Mouse (Mus musculus): Measurements from ENCODE around the gene Ntsr2. TPM values are rescaled to one million over a fixed set of nuclear protein-coding genes. Genes with fewer than 3 reads are reported as not detected.
A peak's percentile ranks its signal among the peaks of the same experiment; 100 is the strongest.

Ntsr2 gene
- polyA plus RNA-seq (2015; fragmentation: Nextera tagmentation; extraction: Ambion mirVana): 1.6 and 2.2 TPM in 2 replicates

DNA sequence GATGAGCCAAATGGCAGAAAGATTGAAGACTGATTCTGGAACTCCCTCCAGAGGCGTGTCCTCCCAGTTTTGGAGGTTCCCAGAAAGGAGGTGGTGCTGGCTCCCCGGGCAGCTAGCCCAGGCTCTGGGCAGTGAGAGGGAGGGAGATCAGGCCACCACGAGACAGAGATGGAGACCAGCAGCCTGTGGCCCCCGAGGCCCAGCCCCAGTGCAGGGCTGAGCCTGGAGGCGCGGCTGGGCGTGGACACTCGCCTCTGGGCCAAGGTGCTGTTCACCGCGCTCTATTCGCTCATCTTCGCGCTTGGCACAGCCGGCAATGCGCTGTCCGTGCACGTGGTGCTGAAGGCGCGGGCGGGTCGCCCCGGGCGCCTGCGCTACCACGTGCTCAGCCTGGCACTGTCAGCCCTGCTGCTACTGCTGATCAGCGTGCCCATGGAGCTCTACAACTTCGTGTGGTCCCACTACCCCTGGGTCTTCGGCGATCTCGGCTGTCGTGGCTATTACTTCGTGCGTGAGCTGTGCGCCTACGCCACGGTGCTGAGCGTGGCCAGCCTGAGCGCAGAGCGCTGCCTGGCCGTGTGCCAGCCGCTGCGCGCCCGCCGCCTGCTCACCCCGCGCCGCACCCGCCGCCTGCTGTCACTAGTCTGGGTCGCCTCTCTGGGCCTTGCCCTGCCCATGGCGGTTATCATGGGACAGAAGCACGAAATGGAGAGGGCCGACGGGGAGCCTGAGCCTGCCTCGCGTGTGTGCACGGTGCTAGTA is at the start of gene Ntsr2:
Gene Ntsr2, plus strand, starts transcription at position 51 of the 762 bp plus-strand sequence.
- Histone ChIP-seq H3K4me1 (peaks cover 8% of the 10 kb centered on the region), H3K4me3 (peak within 1 kb of the TSS; percentile 36), H3K9ac (peak within 1 kb of the TSS; percentile 25; the same call in 1 of the 2 replicates), H3K27ac (no peak within 1 kb of the TSS), H3K9me3 (no peaks in the 10 kb centered on the region), H3K27me3 (replicated peaks) (peaks cover 36% of the 10 kb centered on the region), H3K4me2 (peak within 1 kb of the TSS; percentile 86), H3K36me3 (replicated peaks) (no peaks in the 10 kb centered on the region)
- peak; percentile 91 for ATAC-seq (replicated peaks)
- 7% methylated on average over 58 of the region's 58 CpGs for WGBS

DNA sequence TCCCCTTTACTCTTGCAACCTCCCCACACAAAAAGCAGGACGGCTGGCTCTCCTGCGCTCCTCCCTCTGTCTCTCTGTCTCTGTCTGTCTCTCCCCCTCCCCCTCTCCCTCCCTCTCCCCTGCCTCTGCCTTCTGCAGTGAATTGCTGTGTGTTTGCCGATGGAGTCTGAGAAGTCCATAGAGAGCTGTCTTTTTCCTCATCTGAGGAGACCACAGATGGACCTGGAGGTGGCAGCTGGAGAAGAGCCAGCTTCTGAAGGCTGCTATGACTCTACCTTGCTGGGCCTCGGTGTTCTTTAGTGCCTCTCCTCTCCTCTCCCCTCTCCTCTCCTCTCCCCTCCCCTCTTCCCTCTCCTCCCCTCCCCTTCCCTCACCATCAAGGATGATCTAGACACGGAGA is 47.6 kb upstream of the Ntsr2 start:
- Histone ChIP-seq H3K4me3 (no peak overlapping the region), H3K27ac (no peak overlapping the region), H3K4me2 (no peak overlapping the region), H3K27me3 (replicated peaks) (no peaks in the 10 kb centered on the region), H3K9ac (no peak overlapping the region), H3K36me3 (replicated peaks) (no peaks in the 10 kb centered on the region), H3K4me1 (no peaks in the 10 kb centered on the region), H3K9me3 (no peaks in the 10 kb centered on the region)
- WGBS: 78% methylated on average over 5 of the region's 5 CpGs
- ATAC-seq (replicated peaks): no peak

DNA sequence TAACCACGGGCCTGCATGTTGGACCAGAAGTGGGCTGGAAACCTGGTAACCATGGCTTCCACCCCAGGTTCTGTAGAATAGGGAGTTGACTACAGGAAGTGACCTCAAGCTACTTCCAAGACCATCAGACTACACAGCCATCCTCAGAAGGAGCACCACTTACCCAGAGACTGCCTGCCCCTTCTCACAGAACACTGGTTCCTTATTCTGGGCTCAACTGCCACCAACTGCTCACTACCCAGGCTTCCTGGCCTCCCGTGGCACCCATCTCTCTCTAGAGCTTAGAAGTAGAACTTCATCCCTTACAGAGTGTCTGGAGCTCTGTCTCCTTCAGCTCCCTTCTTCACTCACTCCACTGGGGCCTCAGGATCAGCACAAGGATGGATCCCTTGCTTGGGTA is 42.2 kb upstream of the Ntsr2 start, which contains the start of gene Lpin1:
Gene Lpin1, minus strand, starts transcription at position 31 of the 400 bp plus-strand sequence.
- WGBS: 93% methylated on average over 2 of the region's 2 CpGs
- H3K9me3 ChIP-seq: no peaks in the 10 kb centered on the region
- H3K9ac ChIP-seq: no peak within 1 kb of the TSS
- H3K27me3 ChIP-seq (replicated peaks): no peaks in the 10 kb centered on the region
- no peaks in the 10 kb centered on the region for H3K36me3 ChIP-seq (replicated peaks)
- H3K4me3 ChIP-seq: no peak within 1 kb of the TSS
- H3K27ac ChIP-seq: no peak within 1 kb of the TSS
- no peaks in the 10 kb centered on the region for H3K4me1 ChIP-seq
- H3K4me2 ChIP-seq: no peak within 1 kb of the TSS
- no peak for ATAC-seq (replicated peaks)

DNA sequence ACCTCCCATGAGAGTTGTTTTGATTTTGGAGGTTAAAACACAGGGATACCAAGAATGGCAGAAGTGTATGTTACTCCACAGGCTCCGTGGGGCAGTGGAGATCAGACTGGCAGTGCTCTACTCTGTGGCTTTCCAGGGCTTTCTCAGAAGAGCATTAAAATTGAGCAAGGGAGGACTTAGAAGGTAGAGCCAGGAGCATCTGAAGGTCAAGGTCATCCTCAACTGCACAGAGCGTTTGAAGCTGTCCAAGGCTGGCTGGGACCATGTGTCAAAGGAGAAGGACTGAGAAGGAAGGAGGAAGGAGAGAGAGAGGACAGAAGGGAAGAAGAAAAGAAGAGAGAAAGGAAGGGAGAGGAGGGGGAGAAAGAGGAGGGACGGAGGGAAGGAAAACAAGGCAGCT is 38.6 kb upstream of the Ntsr2 start:
- Histone ChIP-seq H3K9me3 (no peaks in the 10 kb centered on the region), H3K4me2 (no peak overlapping the region), H3K36me3 (replicated peaks) (no peaks in the 10 kb centered on the region), H3K9ac (no peak overlapping the region), H3K4me3 (no peak overlapping the region), H3K4me1 (peaks cover 6% of the 10 kb centered on the region; the same call in 1 of the 2 replicates), H3K27ac (no peak overlapping the region), H3K27me3 (replicated peaks) (no peaks in the 10 kb centered on the region)
- 75% methylated on average over 3 of the region's 3 CpGs for whole genome bisulfite sequencing
- ATAC-seq (replicated peaks): no peak

DNA sequence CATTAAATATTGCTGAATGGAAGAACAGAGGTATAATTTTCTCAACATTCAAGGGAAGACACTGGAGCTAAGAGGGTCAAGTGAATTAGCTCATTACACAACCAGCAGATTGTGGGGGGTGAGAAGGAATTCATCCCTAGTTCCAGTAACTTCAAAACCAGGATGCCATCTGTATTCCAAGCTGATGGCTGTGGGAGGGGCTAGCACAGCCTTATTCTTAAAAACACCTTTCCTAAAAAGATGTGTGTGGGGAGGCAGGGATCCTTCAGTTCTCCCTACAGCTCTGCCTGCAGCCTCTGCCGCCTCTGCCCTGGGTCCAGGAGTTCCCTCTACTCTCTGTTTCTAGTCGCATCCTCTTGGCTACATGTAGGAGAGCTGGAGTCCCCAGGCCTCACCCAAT is 37.4 kb upstream of the Ntsr2 start:
- no peak overlapping the region for H3K27ac ChIP-seq
- no peaks in the 10 kb centered on the region for H3K9me3 ChIP-seq
- no peak overlapping the region for H3K4me2 ChIP-seq

DNA sequence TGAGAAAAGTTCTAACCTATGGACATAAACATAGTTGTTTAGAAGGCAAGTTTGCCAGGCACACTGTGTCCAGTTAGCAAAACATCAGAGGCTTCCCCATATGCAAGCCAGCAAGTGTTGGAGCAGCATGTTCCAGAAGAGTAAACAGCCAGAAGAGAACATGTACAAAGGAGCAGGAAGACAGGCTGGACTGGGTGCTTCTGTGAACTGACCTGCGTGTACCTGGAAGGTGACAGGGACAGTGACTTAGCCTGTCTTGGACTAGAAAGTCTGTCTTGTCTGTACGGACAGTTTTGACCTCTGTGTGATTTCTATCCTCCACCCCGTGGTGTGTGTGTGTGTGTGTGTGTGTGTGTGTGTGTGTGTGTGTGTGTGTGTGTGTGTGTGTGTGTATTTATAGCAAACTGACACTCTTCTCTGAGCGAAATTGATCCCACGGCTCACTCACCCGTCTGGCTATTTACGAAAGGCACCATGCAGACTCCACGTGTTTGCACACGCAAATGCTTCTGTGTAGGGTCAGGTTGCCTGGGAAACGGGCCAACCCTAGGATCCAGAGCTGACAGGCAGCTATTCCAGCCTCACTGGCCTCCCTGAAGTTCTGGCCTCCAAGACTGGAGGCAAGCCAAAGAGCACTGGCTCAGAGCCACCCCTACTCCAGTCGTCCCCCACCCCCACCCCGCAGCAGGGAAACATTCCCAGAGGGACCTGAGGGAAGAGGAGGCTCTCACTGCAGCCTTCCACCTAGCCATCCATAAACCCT is 34.5 kb upstream of the Ntsr2 start:
- no peaks in the 10 kb centered on the region for H3K9me3 ChIP-seq
- no peak overlapping the region for H3K4me2 ChIP-seq
- H3K9ac ChIP-seq: no peak overlapping the region
- peak; percentile 88 for ATAC-seq (replicated peaks)
- no peak overlapping the region for H3K4me3 ChIP-seq
- no peaks in the 10 kb centered on the region for H3K27me3 ChIP-seq (replicated peaks)
- WGBS: 10% methylated on average over 12 of the region's 12 CpGs
- no peak overlapping the region for H3K27ac ChIP-seq
- peaks cover 6% of the 10 kb centered on the region; the same call in 1 of the 2 replicates for H3K4me1 ChIP-seq
- no peaks in the 10 kb centered on the region for H3K36me3 ChIP-seq (replicated peaks)

More for the DNA sequence above, 37.4 kb upstream of the Ntsr2 start:
- no peak for ATAC-seq (replicated peaks)
- Histone ChIP-seq H3K4me1 (peaks cover 6% of the 10 kb centered on the region; the same call in 1 of the 2 replicates), H3K4me3 (no peak overlapping the region), H3K36me3 (replicated peaks) (no peaks in the 10 kb centered on the region), H3K9ac (no peak overlapping the region), H3K27me3 (replicated peaks) (no peaks in the 10 kb centered on the region)
- WGBS: 84% methylated on average over 2 of the region's 2 CpGs

DNA sequence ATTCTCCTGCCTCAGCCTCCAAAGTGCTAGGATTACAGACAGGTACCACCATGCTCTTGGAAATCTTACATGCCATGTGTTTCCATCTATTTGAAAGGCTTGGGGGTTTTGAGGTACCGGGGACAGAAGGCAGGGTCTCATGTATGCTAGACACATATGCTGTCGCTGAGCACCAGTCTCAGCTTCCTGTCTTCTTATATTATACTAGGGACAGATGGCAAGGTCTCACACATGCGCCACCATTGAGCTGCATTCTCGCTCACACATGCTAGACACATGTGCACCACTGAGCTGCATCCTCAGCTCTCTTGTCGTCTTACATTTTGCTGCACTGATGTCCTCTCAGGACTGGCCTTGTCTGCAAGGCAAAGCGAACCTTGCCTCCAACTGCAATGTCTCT is 33.7 kb upstream of the Ntsr2 start:
- H3K27ac ChIP-seq: no peak overlapping the region
- WGBS: 75% methylated on average over 6 of the region's 6 CpGs
- no peak for ATAC-seq (replicated peaks)
- no peak overlapping the region for H3K4me2 ChIP-seq
- peaks cover 6% of the 10 kb centered on the region; the same call in 1 of the 2 replicates for H3K4me1 ChIP-seq
- no peaks in the 10 kb centered on the region for H3K9me3 ChIP-seq
- no peaks in the 10 kb centered on the region for H3K27me3 ChIP-seq (replicated peaks)
- no peak overlapping the region for H3K9ac ChIP-seq
- H3K4me3 ChIP-seq: no peak overlapping the region
- H3K36me3 ChIP-seq (replicated peaks): no peaks in the 10 kb centered on the region

DNA sequence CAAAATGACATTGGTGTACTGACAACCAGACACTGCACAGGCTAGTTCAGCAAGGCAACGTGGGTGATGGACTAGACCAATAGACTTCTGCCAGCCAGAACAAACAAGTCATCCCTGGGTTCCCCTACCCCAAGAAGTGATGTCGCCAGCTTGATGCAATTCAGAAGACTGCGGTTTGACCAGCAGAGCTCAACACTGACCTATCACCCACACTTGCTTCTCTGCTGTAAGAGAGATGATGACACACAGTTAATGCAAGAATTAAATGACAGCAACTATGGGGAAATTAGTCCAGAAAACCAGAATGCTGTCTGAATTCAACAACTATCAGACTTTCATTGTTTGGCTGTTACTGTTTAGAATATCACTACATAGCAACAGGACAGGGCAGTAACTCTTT is 33.0 kb upstream of the Ntsr2 start:
- no peaks in the 10 kb centered on the region for H3K9me3 ChIP-seq
- no peak for ATAC-seq (replicated peaks)
- H3K4me2 ChIP-seq: no peak overlapping the region
- H3K36me3 ChIP-seq (replicated peaks): no peaks in the 10 kb centered on the region
- H3K4me1 ChIP-seq: peaks cover 6% of the 10 kb centered on the region; the same call in 1 of the 2 replicates
- H3K27ac ChIP-seq: no peak overlapping the region
- H3K9ac ChIP-seq: no peak overlapping the region
- no peaks in the 10 kb centered on the region for H3K27me3 ChIP-seq (replicated peaks)
- H3K4me3 ChIP-seq: no peak overlapping the region
- 81% methylated on average over 3 of the region's 3 CpGs for WGBS

DNA sequence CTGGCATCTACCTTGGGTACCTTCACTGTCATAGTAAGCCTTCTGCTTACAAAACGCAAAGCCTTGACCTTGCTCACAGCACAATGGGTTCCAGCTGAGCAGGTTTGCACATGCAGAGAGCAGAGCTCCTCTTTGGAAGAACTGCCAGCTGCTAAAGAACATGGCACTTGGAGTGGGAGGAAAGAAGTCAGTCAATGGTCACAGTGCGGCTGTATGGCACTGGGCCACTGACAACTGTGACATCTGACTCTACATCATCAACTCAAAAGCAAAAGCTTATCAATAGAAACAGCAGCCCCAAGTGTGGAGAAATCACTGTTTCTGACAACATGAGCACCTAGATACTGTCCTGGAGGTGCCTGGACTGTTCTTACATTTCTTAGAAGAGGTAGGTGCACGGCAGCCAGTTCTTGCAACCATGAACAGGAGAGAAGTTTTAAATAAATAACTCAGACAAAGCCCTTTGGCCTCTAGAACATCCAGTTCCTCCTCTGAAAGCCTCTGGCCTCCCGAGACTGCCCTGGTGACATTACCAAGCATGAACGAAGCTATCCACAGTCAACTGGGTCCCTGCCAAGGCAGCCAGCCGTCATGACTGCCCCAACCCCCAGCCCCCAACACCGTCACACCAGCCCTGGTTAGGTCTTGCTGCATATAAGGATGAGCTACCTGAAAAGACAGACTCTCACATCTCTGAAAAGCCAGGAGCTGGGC is 22.9 kb upstream of the Ntsr2 start:
- WGBS: 69% methylated on average over 7 of the region's 7 CpGs
- no peak for ATAC-seq (replicated peaks)
- Histone ChIP-seq H3K9me3 (no peaks in the 10 kb centered on the region), H3K27me3 (replicated peaks) (no peaks in the 10 kb centered on the region), H3K9ac (no peak overlapping the region), H3K27ac (no peak overlapping the region), H3K4me2 (no peak overlapping the region), H3K4me3 (no peak overlapping the region), H3K4me1 (no peaks in the 10 kb centered on the region), H3K36me3 (replicated peaks) (no peaks in the 10 kb centered on the region)

DNA sequence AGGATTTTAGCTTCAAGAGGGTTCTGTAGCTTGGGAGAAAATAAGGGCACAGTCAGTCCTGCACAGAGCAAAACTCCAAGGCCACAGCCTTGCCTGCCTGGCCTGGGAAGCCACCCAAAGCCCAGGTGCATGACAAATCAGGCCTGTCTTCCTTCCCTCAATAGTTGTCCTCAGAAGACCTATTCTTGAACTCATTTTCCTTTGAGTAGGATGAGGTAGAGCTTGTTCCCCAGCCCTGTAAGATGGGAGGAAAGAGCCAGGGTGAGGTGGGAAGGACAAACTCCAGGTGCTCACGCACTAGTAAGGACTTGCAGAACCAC is 22.4 kb upstream of the Ntsr2 start:
- 88% methylated on average over 1 of the region's 1 CpGs for WGBS
- no peaks in the 10 kb centered on the region for H3K36me3 ChIP-seq (replicated peaks)
- no peak for ATAC-seq (replicated peaks)
- no peak overlapping the region for H3K27ac ChIP-seq
- H3K9ac ChIP-seq: no peak overlapping the region
- H3K4me2 ChIP-seq: no peak overlapping the region
- H3K4me1 ChIP-seq: no peaks in the 10 kb centered on the region
- no peaks in the 10 kb centered on the region for H3K27me3 ChIP-seq (replicated peaks)
- H3K4me3 ChIP-seq: no peak overlapping the region
- H3K9me3 ChIP-seq: no peaks in the 10 kb centered on the region

DNA sequence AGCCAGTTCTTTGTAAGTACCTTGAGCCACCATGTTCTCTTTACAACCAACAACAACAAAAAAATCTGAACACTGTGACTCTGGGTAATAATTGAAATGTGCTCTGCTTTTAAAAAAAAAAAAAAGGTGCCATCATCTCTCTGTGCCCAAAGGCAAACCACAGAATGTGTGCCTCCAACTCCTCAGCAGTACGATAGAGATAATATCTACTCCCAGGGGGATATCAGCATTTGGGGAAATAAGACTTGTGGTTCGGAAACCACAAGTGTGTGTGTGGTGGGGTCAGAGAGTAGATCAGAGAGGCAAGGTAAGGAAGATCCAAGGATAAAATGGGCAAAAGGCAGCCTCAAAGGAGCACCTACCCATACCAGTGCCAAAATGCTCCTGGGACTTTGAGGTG is 21.8 kb upstream of the Ntsr2 start:
- 70% methylated on average over 2 of the region's 2 CpGs for WGBS
- no peak overlapping the region for H3K27ac ChIP-seq
- H3K4me2 ChIP-seq: no peak overlapping the region
- H3K4me1 ChIP-seq: no peaks in the 10 kb centered on the region
- H3K36me3 ChIP-seq (replicated peaks): no peaks in the 10 kb centered on the region
- no peak overlapping the region for H3K4me3 ChIP-seq
- H3K9ac ChIP-seq: no peak overlapping the region
- H3K9me3 ChIP-seq: no peaks in the 10 kb centered on the region
- ATAC-seq (replicated peaks): no peak
- no peaks in the 10 kb centered on the region for H3K27me3 ChIP-seq (replicated peaks)

DNA sequence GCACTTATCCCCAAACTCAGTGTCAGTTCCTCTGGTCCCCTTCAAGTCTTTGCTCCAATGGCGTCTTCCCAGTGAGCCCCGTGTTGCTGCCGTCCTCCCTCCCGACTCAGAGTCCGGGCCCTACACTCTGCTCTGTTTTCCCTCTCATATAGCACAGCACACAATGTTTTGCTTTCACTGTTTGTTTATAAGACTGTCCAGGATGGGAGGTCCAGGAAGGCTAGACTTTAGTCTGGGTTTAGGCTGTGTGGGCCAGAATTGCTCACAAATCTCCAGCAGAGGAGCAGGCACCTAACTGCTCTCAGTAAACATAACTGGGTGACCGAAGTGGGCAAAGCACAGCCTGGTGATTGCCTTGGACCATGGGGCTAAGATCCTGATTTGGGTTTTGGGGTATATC is 19.9 kb upstream of the Ntsr2 start:
- no peak overlapping the region for H3K27ac ChIP-seq
- ATAC-seq (replicated peaks): no peak

More for the DNA sequence above, 19.9 kb upstream of the Ntsr2 start:
- Histone ChIP-seq H3K4me2 (no peak overlapping the region), H3K9ac (no peak overlapping the region), H3K9me3 (no peaks in the 10 kb centered on the region), H3K27me3 (replicated peaks) (no peaks in the 10 kb centered on the region), H3K36me3 (replicated peaks) (no peaks in the 10 kb centered on the region), H3K4me3 (no peak overlapping the region), H3K4me1 (no peaks in the 10 kb centered on the region)
- WGBS: 84% methylated on average over 6 of the region's 6 CpGs

Measured in midbrain, embryonic 15.5 days (tissue).